Mouse (Mus musculus) E14TG2a.4 (cell line): ENCODE measurements around the gene Med16.

Experiments used
- H3K27me3 ChIP-seq: 2 replicates; pipeline ENCODE4 v1.6.1; 2014; ENCODE audit warnings: low read length, control low read depth; ENCODE audit not compliant: insufficient read depth
- H3K36me3 ChIP-seq: 2 replicates; pipeline ENCODE4 v1.6.1; 2014; ENCODE audit warnings: low read length, control low read depth; ENCODE audit not compliant: insufficient read depth
- H3K4me1 ChIP-seq: replicated peaks from 2 replicates; pipeline ENCODE4 v1.6.1; 2014; ENCODE audit warnings: low read depth, low read length, control low read depth
- H3K4me3 ChIP-seq: replicated peaks from 2 replicates; pipeline ENCODE4 v1.5.1; 2014; ENCODE audit warnings: mild to moderate bottlenecking, low read length
- H3K9me3 ChIP-seq: 2 replicates; pipeline ENCODE4 v1.6.1; 2014; ENCODE audit warnings: low read length, control low read depth
- CTCF ChIP-seq: conservative IDR thresholded peaks from 2 replicates; pipeline ENCODE4 v1.5.1; 2014; ENCODE audit warnings: low read length
- NANOG ChIP-seq: IDR thresholded peaks from 2 replicates; pipeline ENCODE4 v1.6.1; 2014; ENCODE audit warnings: borderline replicate concordance, low read length, mixed read lengths
- POU5F1 ChIP-seq: IDR thresholded peaks from 2 replicates; pipeline ENCODE4 v1.6.1; 2014; ENCODE audit warnings: low read length, borderline replicate concordance

The Med16 gene

DNA sequence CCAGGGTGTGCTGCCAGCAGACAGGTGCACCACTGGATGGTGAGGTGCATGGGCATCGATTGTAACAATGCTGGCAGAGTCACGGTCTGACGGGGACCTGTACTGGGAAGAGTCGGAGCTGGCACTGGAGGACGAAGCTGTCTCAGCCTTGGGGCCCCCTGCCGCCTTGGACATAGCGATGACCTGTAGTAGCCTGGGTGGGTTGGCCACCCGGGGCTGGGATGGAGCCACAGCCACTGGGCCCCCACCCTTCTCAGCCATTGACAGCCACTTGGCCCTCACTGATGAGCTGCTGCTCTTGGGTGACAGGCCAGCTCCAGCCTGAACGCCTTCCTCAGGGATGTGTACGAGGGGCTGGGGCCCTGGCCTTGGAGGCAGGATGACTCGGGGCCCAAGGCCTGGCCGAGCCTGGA is 43.5 kb downstream of the Med16 start:
- no peak overlapping the region for H3K4me3 ChIP-seq
- H3K27me3 ChIP-seq, result peaks cover 6% of the 10 kb centered on the region
- no peaks in the 10 kb centered on the region for H3K9me3 ChIP-seq
- TF ChIP-seq POU5F1 (no peak), CTCF (no peak), NANOG (no peak)
- H3K4me1 ChIP-seq, result peaks cover 58% of the 10 kb centered on the region
- peaks cover 54% of the 10 kb centered on the region for H3K36me3 ChIP-seq

DNA sequence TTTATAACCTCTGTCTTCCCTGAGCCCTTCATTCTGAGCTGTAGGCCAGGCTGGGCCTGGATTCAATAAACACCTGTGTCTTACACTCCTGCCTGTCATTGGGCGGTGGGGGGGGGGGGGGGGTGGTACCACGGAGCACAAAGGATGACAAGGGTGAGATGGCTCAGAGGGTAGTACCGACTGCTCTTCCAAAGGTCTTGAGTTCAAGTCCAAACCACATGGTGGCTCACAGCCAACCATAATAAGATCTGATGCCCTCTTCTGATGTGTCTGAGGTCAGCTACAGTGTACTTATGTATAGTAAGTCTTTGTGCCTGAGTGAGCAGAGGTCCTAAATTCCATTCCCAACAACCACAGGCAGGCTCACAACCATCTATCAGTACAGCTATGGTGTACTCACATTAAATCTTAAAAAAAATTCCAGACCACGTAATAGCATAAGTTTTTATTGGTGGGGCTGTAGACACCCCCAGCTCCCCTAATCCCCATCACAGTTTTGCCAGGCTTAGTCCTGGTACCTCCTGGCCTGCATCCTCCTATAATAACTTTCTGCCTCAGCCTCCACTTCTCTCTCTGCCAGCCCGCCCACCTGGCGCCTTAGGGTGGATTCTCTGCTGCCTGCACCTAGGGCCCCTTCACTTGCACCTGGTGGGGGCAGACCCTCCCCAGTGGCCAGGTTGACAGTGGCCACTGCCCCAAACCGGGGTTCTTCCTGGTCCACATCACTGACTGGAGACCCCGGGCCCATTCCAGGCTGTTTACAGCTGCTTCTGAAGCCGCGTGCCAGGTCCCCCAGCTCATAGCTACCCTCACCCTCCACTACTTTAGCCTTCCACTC is 44.2 kb downstream of the Med16 start:
- peaks cover 64% of the 10 kb centered on the region for H3K4me1 ChIP-seq
- H3K9me3 ChIP-seq, result no peaks in the 10 kb centered on the region
- H3K36me3 ChIP-seq, result peaks cover 61% of the 10 kb centered on the region
- H3K27me3 ChIP-seq, result peaks cover 6% of the 10 kb centered on the region
- TF ChIP-seq CTCF, result no peak
- TF ChIP-seq POU5F1, result no peak
- no peak for TF ChIP-seq NANOG
- H3K4me3 ChIP-seq, result no peak overlapping the region

DNA sequence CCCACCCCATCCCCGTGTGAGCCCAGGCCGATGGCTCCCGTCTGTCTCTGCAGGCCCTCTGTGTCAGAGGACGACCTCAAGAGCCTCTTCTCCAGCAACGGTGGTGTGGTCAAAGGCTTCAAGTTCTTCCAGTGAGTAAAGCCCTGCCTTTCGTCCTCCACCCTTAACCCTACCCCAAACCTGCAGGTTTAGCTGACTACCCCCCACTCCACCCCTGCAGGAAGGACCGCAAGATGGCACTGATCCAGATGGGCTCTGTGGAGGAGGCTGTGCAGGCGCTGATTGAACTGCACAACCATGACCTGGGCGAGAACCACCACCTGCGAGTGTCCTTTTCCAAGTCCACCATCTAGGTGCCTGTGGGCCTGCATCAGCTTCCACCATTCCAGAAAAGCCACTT is 45.8 kb downstream of the Med16 start:
- TF ChIP-seq POU5F1 (no peak), CTCF (no peak), NANOG (no peak)
- Histone ChIP-seq H3K27me3 (no peaks in the 10 kb centered on the region), H3K36me3 (peaks cover 77% of the 10 kb centered on the region), H3K9me3 (no peaks in the 10 kb centered on the region), H3K4me1 (peaks cover 81% of the 10 kb centered on the region), H3K4me3 (no peak overlapping the region)

DNA sequence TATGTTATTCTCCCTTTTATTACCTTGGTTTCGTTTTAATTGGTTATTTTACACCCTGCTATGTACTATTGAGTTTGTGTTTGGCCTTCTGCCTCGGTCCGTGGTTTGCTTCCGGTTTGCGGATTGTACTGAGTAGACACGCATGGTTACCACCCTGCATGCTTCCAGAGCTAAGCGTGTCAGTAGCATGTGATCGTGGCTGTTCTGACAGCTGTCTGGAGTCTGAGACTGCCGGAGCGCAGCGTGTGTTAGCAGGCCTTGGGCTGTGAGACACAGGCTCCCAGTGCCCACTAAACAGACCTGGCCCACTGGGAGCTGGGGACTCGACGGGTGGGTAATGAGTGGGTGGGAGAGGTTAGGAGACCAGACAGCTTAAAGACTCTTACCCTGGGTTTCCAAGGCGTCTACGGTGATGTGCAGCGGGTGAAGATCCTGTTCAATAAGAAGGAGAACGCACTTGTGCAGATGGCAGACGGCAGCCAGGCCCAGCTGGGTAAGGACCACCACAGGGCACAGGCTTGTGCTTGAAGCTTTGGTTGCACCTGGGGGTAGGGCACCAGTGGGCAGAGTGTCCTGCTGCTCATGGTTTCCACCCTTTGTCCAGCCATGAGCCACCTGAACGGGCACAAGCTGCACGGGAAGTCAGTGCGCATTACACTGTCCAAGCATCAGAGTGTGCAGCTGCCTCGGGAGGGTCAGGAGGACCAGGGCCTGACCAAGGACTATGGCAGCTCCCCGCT is 46.5 kb downstream of the Med16 start:
- Histone ChIP-seq H3K9me3 (no peaks in the 10 kb centered on the region), H3K27me3 (no peaks in the 10 kb centered on the region), H3K36me3 (peaks cover 84% of the 10 kb centered on the region), H3K4me3 (no peak overlapping the region), H3K4me1 (peaks cover 83% of the 10 kb centered on the region)
- no peak for TF ChIP-seq NANOG
- no peak for TF ChIP-seq CTCF
- no peak for TF ChIP-seq POU5F1

DNA sequence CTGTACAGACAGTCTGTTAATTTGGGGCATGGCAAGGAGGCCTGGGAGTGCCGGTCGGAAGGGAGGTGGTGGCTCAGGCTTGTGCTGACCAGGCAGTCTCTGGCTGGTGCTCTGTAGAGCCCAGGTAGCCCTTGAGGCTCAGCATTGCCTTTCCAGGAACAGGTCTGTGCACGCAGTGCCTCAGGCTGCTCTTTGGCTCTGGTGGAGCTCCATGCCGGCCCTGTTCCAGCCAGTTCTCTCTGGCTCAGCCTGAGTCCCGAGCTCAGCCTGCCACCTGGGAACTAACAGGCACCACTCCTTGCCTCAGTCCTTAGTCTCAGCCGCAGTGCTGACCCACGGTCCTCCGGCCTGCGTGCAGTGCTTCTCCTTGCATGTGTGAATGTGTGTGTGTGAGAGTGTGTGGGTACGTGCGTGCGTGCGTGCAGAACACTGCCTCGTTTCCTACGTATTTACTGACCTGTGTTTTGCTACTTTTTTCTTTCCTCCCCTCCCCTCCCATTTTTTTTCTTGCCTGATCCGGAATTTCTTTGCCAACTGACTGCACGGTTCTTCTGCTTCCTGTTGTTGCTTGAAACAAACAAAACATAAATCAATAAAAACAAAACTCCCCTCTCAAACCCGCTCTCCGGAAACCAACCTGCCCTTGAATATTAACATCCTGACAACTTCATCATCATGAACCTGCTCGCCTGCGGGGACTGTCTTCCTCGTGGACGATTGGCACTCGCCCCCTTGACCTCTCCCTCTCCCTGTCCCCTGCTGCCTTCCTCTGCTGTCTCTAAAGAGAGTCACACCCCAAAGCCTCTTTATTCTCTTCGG is 47.3 kb downstream of the Med16 start:
- Histone ChIP-seq H3K36me3 (peaks cover 92% of the 10 kb centered on the region), H3K4me3 (peak overlapping the region; percentile 97), H3K4me1 (peaks cover 83% of the 10 kb centered on the region), H3K27me3 (no peaks in the 10 kb centered on the region), H3K9me3 (no peaks in the 10 kb centered on the region)
- no peak for TF ChIP-seq POU5F1

DNA sequence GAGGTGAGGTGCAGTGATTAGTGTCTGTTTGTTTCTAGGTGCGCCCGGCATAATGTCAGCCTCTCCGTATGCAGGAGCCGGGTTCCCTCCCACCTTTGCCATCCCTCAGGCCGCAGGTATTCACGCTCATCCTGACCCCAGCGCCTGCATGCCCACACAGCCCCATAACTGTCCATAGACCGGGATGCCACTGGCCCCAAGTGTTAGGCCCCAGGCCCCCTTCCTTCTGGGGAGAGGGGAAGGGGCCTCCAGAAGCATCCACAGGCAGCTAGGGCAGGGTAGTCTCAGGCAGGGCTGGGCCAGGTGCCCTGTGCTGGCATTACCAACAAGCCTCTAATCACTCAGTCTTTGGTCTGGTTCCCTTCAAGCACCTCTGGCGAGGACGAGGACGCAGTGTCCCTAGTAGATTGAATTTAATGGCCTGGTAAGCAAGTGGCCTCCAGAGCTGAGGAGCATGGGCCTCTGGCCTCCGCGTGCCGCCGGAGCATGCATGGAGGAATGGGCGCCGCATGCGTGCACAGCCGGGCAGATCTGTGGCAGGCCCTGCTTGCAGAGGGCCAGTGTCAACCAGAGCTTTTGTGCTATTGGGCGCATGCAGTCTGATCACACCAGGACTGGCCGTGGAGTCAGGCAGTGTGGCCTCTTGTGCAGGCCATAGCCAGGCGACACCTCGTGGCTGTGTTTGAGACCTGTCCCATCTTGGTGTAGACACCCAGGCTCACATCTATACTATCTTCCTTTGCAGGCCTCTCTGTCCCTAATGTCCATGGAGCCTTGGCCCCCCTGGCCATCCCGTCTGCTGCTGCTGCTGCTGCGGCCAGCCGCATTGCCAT is 48.4 kb downstream of the Med16 start:
- Histone ChIP-seq H3K9me3 (no peaks in the 10 kb centered on the region), H3K4me3 (peak overlapping the region; percentile 97), H3K27me3 (no peaks in the 10 kb centered on the region), H3K4me1 (peaks cover 79% of the 10 kb centered on the region), H3K36me3 (peaks cover 98% of the 10 kb centered on the region)
- TF ChIP-seq CTCF, result no peak
- TF ChIP-seq POU5F1, result no peak
- no peak for TF ChIP-seq NANOG

DNA sequence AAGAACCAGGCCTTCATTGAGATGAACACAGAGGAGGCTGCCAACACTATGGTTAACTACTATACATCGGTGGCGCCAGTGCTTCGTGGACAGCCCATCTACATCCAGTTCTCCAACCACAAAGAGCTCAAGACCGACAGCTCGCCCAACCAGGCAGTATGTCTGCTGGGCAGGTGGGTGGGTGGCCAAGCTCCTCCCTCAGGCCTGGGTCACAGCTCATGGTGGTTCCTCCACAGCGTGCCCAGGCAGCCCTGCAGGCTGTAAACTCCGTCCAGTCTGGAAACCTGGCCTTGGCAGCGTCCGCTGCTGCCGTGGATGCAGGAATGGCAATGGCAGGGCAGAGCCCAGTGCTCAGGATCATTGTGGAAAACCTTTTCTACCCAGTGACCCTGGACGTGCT is 49.6 kb downstream of the Med16 start:
- Histone ChIP-seq H3K36me3 (peaks cover 89% of the 10 kb centered on the region), H3K27me3 (no peaks in the 10 kb centered on the region), H3K4me3 (peak overlapping the region; percentile 97), H3K4me1 (peaks cover 72% of the 10 kb centered on the region), H3K9me3 (no peaks in the 10 kb centered on the region)
- no peak for TF ChIP-seq POU5F1
- no peak for TF ChIP-seq CTCF
- TF ChIP-seq NANOG, result no peak
